Mouse (Mus musculus): ENCODE data around the gene Klf9. TPM values are rescaled to one million over a fixed set of nuclear protein-coding genes. Genes with fewer than 3 reads are reported as not detected.

Klf9 gene
- total RNA-seq, 2 experiments from 2014 or later, result 67.7 to 119 TPM

GRCm38 (mm10) chr19:23202106-23202505, 61.1 kb downstream of the Klf9 start:
- DNase-seq, result no peak
- intact Hi-C loops (cut with DNase I), result no loop called here

- no peak for DNase-seq
- intact Hi-C loops (cut with DNase I), result no loop called here
These were observed 62.6 kb downstream of the Klf9 start for GRCm38 (mm10) chr19:23203505-23204053.

GRCm38 (mm10) chr19:23211325-23211724, 70.3 kb downstream of the Klf9 start:
- no peak for DNase-seq
- intact Hi-C loops (cut with DNase I), result loop anchor here (5.0 kb wide), 2 partner anchors 204 to 299 kb away; no protein-coding TSS in a partner anchor

- DNase-seq, result no peak
- intact Hi-C loops (cut with DNase I), result loop anchor here (5.0 kb wide), 2 partner anchors 207 to 302 kb away; no protein-coding TSS in a partner anchor
These were observed 73.3 kb downstream of the Klf9 start for GRCm38 (mm10) chr19:23214326-23214725.

Small RNAs within 50 kb of the gene (microRNA-seq; reads per million reads assigned to microRNA genes)
- gene Mir1192, result 0 reads per million in 2 experiments

Other genes with a start within 250 kb of the Klf9 start
- gene Smc5, start 132.7 kb downstream of the Klf9 start, total RNA-seq (2021), result 10 to 100 TPM; 26.8 to 29.1 TPM